ENCODE assay signal across 32 mouse cellular contexts in the genomic region with DNA sequence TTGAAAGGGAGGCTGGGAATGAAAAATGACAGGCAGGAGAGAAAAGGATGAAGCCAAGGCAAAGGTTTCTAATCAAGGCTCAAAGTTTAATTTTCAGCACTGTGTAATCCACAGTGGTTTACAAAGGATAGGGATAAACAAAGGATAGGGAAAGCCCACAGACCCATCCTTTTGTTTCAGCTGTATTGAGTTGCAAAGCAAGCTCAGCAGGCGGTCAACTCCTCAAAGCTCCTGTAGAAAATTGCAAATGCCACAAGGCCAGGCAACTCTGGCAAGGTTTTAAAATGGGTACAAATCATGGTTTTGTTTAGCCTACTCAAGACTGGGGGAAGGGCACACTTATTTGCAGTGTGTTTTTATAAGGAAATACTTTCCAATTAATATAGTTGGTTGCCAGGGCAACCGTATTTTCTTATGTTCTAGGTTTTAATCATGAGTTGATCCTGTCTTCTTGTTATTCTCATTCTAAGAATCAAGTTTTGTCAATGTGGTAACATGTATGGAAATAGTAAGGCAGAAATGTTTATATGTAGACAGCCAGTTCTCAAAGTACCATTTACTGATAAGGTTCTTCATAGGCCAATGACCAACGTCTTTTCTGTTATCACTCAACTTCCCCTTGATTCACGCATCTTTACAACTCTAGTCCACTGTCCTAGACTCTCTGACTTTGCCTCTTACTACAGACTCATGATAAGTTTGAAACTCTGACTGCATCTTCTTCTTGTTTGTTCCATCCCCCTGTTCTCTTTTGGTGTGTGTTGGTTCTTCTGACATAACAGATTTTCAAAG.
DNase-seq lines count a peak whose midpoint lies in the region; ATAC-seq and TF ChIP-seq lines count a peak whose summit lies in the region.
"Had no signal": no experiment of that assay in that cellular context is flagged by ENCODE, and none has a peak within 500 bp of the region (broad histone marks: within the 10 kb centered on the region; RNA-seq: fewer than 3 reads in every experiment).

No protein-coding gene starts in this region.

- no peak for DNase-seq in hindbrain, embryonic 11.5 days (ENCODE audit: low spot score)
- peak; percentile 45 for DNase-seq in MEL (ENCODE audit: low read depth, low spot score)
- DNase-seq in retina, embryonic 14.5 days (ENCODE audit: low spot score), result peak; percentile 30
- DNase-seq in thymus, postnatal 36 days, result no peak
- DNase-seq: adrenal gland, adult 2 months; adrenal gland, postnatal 36 days; cerebellum, adult 18-20 months; cerebellum, postnatal 10 days; forebrain, postnatal 0 days; gastrocnemius, postnatal 10 days; heart, postnatal 14 days; kidney, adult 18-20 months; kidney, postnatal 25 days; liver; lung, adult 2 months; lung, postnatal 10 days; right cerebral cortex, adult 18-20 months; spleen, adult 18-20 months; thymus, postnatal 14 days had no signal

- no peaks in the 10 kb centered on the region for H3K27me3 ChIP-seq in hindbrain, embryonic 11.5 days (ENCODE audit: control insufficient read depth, insufficient read depth, low read length)
- H3K27me3 ChIP-seq in hindbrain, embryonic 16.5 days (replicated peaks; ENCODE audit: control insufficient read depth, insufficient read depth, low read length), result no peaks in the 10 kb centered on the region
- H3K27me3 ChIP-seq in ES-Bruce4 (ENCODE audit: control insufficient read depth, insufficient read depth, low read length, poor library complexity, severe bottlenecking) (no peaks in the 10 kb centered on the region), MEL (ENCODE audit: control insufficient read depth in 1 of 2, insufficient read depth in 2 of 2, low read length in 2 of 2) (no peaks in the 10 kb centered on the region)
- H3K27me3 ChIP-seq: embryonic facial prominence, embryonic 12.5 days; kidney, embryonic 15.5 days; neural tube, embryonic 15.5 days had no signal

- TF ChIP-seq POLR2A in ES-Bruce4 (IDR thresholded peaks at IDR 0.05; ENCODE audit: insufficient read depth, low read length) (no peak), MEL (IDR thresholded peaks at IDR 0.05; ENCODE audit: control insufficient read depth in 1 of 2, insufficient read depth in 1 of 2, low read depth in 1 of 2, low read length in 2 of 2, poor library complexity in 1 of 2) (no peak)

- no peak overlapping the region for H3K4me2 ChIP-seq in hindbrain, embryonic 11.5 days (replicated peaks; ENCODE audit: low read depth, low read length)
- H3K4me2 ChIP-seq in hindbrain, embryonic 16.5 days (ENCODE audit: low read length), result no peak overlapping the region
- H3K4me2 ChIP-seq: embryonic facial prominence, embryonic 12.5 days; hindbrain, embryonic 14.5 days; kidney, embryonic 15.5 days; neural tube, embryonic 15.5 days had no signal

- WGBS in hindbrain, embryonic 11.5 days, result 30% methylated on average over 4 of the region's 4 CpGs
- 32% methylated on average over 4 of the region's 4 CpGs for WGBS in hindbrain, embryonic 16.5 days

- peak; percentile 39; the same call in 1 of the 2 replicates for TF ChIP-seq EP300 in ES-Bruce4 (IDR thresholded peaks at IDR 0.05; ENCODE audit: insufficient read depth, low read depth, low read length)
- TF ChIP-seq EP300 in MEL (IDR thresholded peaks at IDR 0.05; ENCODE audit: low read depth in 1 of 2, low read length in 2 of 2), result peak; percentile 12 to 61; a peak in 1 of 4 replicates

- no peaks in the 10 kb centered on the region for H3K9me3 ChIP-seq in hindbrain, embryonic 11.5 days (ENCODE audit: control insufficient read depth, low read length)
- H3K9me3 ChIP-seq in hindbrain, embryonic 16.5 days (ENCODE audit: control insufficient read depth, low read length), result no peaks in the 10 kb centered on the region
- no peaks in the 10 kb centered on the region for H3K9me3 ChIP-seq in ES-Bruce4 (replicated peaks; ENCODE audit: control insufficient read depth, insufficient read depth, low read length, poor library complexity, severe bottlenecking)
- H3K9me3 ChIP-seq in MEL (replicated peaks; ENCODE audit: insufficient read depth, low read length), result no peaks in the 10 kb centered on the region
- H3K9me3 ChIP-seq: embryonic facial prominence, embryonic 12.5 days; forebrain, embryonic 10.5 days; kidney, embryonic 15.5 days; neural tube, embryonic 15.5 days had no signal

- no peaks in the 10 kb centered on the region for H3K36me3 ChIP-seq in hindbrain, embryonic 11.5 days (ENCODE audit: control insufficient read depth, insufficient read depth, low read length)
- H3K36me3 ChIP-seq in hindbrain, embryonic 16.5 days (ENCODE audit: control insufficient read depth, insufficient read depth, low read length), result no peaks in the 10 kb centered on the region
- no peaks in the 10 kb centered on the region for H3K36me3 ChIP-seq in ES-Bruce4 (ENCODE audit: control insufficient read depth, insufficient read depth, low read length, poor library complexity, severe bottlenecking)
- peaks cover 0 to 10% of the 10 kb centered on the region in 2 experiments; a peak in 2 of 4 replicates for H3K36me3 ChIP-seq in MEL (ENCODE audit: control insufficient read depth in 1 of 2, insufficient read depth in 2 of 2, low read length in 2 of 2)
- H3K36me3 ChIP-seq: embryonic facial prominence, embryonic 12.5 days; forebrain, embryonic 10.5 days; kidney, embryonic 15.5 days; neural tube, embryonic 15.5 days had no signal

- H3K9ac ChIP-seq in hindbrain, embryonic 11.5 days (ENCODE audit: low read depth, low read length), result no peak overlapping the region
- H3K9ac ChIP-seq in hindbrain, embryonic 16.5 days (ENCODE audit: low read depth, low read length), result no peak overlapping the region
- H3K9ac ChIP-seq in ES-Bruce4 (ENCODE audit: low read depth, poor library complexity, severe bottlenecking) (no peak overlapping the region), MEL (ENCODE audit: control insufficient read depth, low read depth, low read length, poor library complexity, severe bottlenecking) (no peak overlapping the region)
- H3K9ac ChIP-seq: embryonic facial prominence, embryonic 12.5 days; forebrain, postnatal 0 days; hindbrain, embryonic 14.5 days; kidney, embryonic 15.5 days; liver, embryonic 14.5 days; neural tube, embryonic 15.5 days had no signal

- H3K4me1 ChIP-seq in hindbrain, embryonic 11.5 days (replicated peaks; ENCODE audit: control insufficient read depth, insufficient read depth, low read length), result no peaks in the 10 kb centered on the region
- H3K4me1 ChIP-seq in hindbrain, embryonic 16.5 days (ENCODE audit: control insufficient read depth, insufficient read depth, low read depth, low read length), result no peaks in the 10 kb centered on the region
- H3K4me1 ChIP-seq in ES-Bruce4 (ENCODE audit: control insufficient read depth, insufficient read depth, low read length) (peaks cover 3% of the 10 kb centered on the region), MEL (ENCODE audit: control insufficient read depth in 1 of 2, insufficient read depth in 2 of 2, low read length in 2 of 2) (peaks cover 3 to 23% of the 10 kb centered on the region in 2 experiments; a peak in 2 of 4 replicates)
- H3K4me1 ChIP-seq: embryonic facial prominence, embryonic 12.5 days; kidney, embryonic 15.5 days; neural tube, embryonic 15.5 days had no signal

- H3K4me3 ChIP-seq in hindbrain, embryonic 11.5 days (ENCODE audit: low read depth, low read length), result no peak overlapping the region
- H3K4me3 ChIP-seq in hindbrain, embryonic 16.5 days (ENCODE audit: low read length), result no peak overlapping the region
- no peak overlapping the region for H3K4me3 ChIP-seq in ES-Bruce4 (ENCODE audit: low read depth, low read length)
- no peak overlapping the region for H3K4me3 ChIP-seq in MEL (ENCODE audit: control insufficient read depth in 1 of 2, insufficient read depth in 1 of 2, low read depth in 2 of 2, low read length in 2 of 2)
- H3K4me3 ChIP-seq: embryonic facial prominence, embryonic 12.5 days; forebrain, embryonic 10.5 days; kidney, embryonic 15.5 days; neural tube, embryonic 15.5 days had no signal

- H3K27ac ChIP-seq in hindbrain, embryonic 11.5 days (ENCODE audit: low read depth, low read length), result no peak overlapping the region
- H3K27ac ChIP-seq in hindbrain, embryonic 16.5 days (ENCODE audit: low read depth, low read length), result no peak overlapping the region
- H3K27ac ChIP-seq in ES-Bruce4 (ENCODE audit: insufficient read depth, low read length), result no peak overlapping the region
- H3K27ac ChIP-seq in MEL (ENCODE audit: control insufficient read depth, low read depth, low read length), result no peak overlapping the region
- H3K27ac ChIP-seq: embryonic facial prominence, embryonic 12.5 days; forebrain, embryonic 10.5 days; hindbrain, embryonic 14.5 days; kidney, embryonic 15.5 days; liver, embryonic 14.5 days; macrophage; neural tube, embryonic 15.5 days had no signal

- H3K79me2 ChIP-seq in MEL (ENCODE audit: control insufficient read depth, insufficient read depth, low read length, poor library complexity), result no peaks in the 10 kb centered on the region

- peak; percentile 68; the same call in 1 of the 2 replicates for ATAC-seq in hindbrain, embryonic 11.5 days (ENCODE audit: low FRiP score)
- no peak for ATAC-seq in hindbrain, embryonic 16.5 days
- ATAC-seq in frontal cortex, adult (ENCODE audit: low TSS enrichment), result no peak
- ATAC-seq: activated CD4-positive, CD25-positive, alpha-beta regulatory T cell, adult 4 months; forebrain, postnatal 0 days; inflammation-experienced regulatory T-cells, adult 6 months; Patski had no signal

- no peak for TF ChIP-seq CTCF in ES-Bruce4 (IDR thresholded peaks at IDR 0.05; ENCODE audit: low read depth, low read length)
- TF ChIP-seq CTCF in MEL (IDR thresholded peaks at IDR 0.05 in 2 of 3, conservative IDR thresholded peaks at IDR 0.05 in 1 of 3; ENCODE audit: control insufficient read depth in 1 of 3, insufficient read depth in 1 of 3, low read depth in 2 of 3, low read length in 3 of 3, poor library complexity in 1 of 3, severe bottlenecking in 1 of 3), result no peak

- TF ChIP-seq RAD21 in MEL (IDR thresholded peaks at IDR 0.05; ENCODE audit: low read depth, low read length), result no peak

TF ChIP-seq in MEL, 35 proteins besides CTCF, POLR2A, EP300 and RAD21 (continues in another document):
- no peak for TF ChIP-seq JUND (IDR thresholded peaks at IDR 0.05; ENCODE audit: low read depth, low read length)
- no peak for TF ChIP-seq TBP (IDR thresholded peaks at IDR 0.05; ENCODE audit: low read depth, low read length)
- no peak for TF ChIP-seq GABPA (IDR thresholded peaks at IDR 0.05; ENCODE audit: low read depth, low read length)
- 0 out of 2 replicates have a peak, but pooled peaks have one; percentile 29 for TF ChIP-seq MYB (IDR thresholded peaks at IDR 0.05; ENCODE audit: low read depth, low read length)
- no peak for TF ChIP-seq CHD1 (IDR thresholded peaks at IDR 0.05; ENCODE audit: low read depth, low read length)
- TF ChIP-seq GATA1 (IDR thresholded peaks at IDR 0.05; ENCODE audit: low read depth, low read length), result peak; percentile 69
- TF ChIP-seq POLR2AphosphoS5 (IDR thresholded peaks at IDR 0.05; ENCODE audit: borderline replicate concordance, low read depth, low read length), result no peak
- TF ChIP-seq CHD2 (IDR thresholded peaks at IDR 0.05; ENCODE audit: low read length), result no peak
- TF ChIP-seq ZC3H11A (IDR thresholded peaks at IDR 0.05; ENCODE audit: low read depth, low read length), result no peak
- TF ChIP-seq MAX (IDR thresholded peaks at IDR 0.05; ENCODE audit: low read length), result no peak
- no peak for TF ChIP-seq MAFK (IDR thresholded peaks at IDR 0.05; ENCODE audit: borderline replicate concordance, low read depth, low read length)

Comparison
In these comparisons a context has a peak if more than half of its experiments do, and no peak if none do; other contexts are left out.
1. DNase-seq: peak in MEL (single experiment) and retina, embryonic 14.5 days (single experiment); none in hindbrain, embryonic 11.5 days (single experiment) and thymus, postnatal 36 days (0 of 2).